Mouse (Mus musculus) spleen, adult 2 months (tissue): ENCODE measurements around the gene Btbd6.

Source experiments
- CTCF ChIP-seq: fragments of 200-500 bp; IDR thresholded peaks from 2 replicates; pipeline ENCODE4 v1.5.1; 2011; ENCODE audit warnings: mild to moderate bottlenecking, inconsistent platforms; ENCODE audit not compliant: insufficient read depth, insufficient read length, insufficient replicate concordance; ENCODE audit errors: extremely low read depth
- POLR2A ChIP-seq: fragments of 200-500 bp; IDR thresholded peaks from 2 replicates; pipeline ENCODE4 v1.6.1; 2011; ENCODE audit warnings: low read depth, low read length, inconsistent platforms

- TF ChIP-seq POLR2A (peak; percentile 54), CTCF (peak; percentile 57; the same call in 1 of the 2 replicates)
These were observed at the start of gene Btbd6 for GRCm38 (mm10) chr12:112976371-112977073.
